Mouse (Mus musculus): Measurements from ENCODE around the gene Hist2h2ab. TPM values are rescaled to one million over a fixed set of nuclear protein-coding genes. Genes with fewer than 3 reads are reported as not detected.
"Not testable (repeated sequence)": the region's sequence is repeated elsewhere in the genome, so short reads cannot be mapped to it uniquely, and the experiment has no call there.

Hist2h2ab gene
- polyA plus RNA-seq, 1 experiment from 2014 or later, result 0.73 TPM

- no peaks in the 10 kb centered on the region for H3K27me3 ChIP-seq (ENCODE audit: control insufficient read depth, insufficient read depth, low read depth, low read length)
- H3K27ac ChIP-seq (ENCODE audit: low read length), result peak overlapping the region; percentile 99
- H3K36me3 ChIP-seq (ENCODE audit: control insufficient read depth, insufficient read depth), result no peaks in the 10 kb centered on the region
- no peak for ATAC-seq (ENCODE audit: low read depth)
- H3K4me1 ChIP-seq (ENCODE audit: control insufficient read depth, low read depth, low read length), result peaks cover 26% of the 10 kb centered on the region
- 0% methylated on average over 12 of the region's 12 CpGs for WGBS (ENCODE audit: insufficient replicate concordance)
- H3K4me3 ChIP-seq (ENCODE audit: low read depth, low read length), result peak overlapping the region; percentile 68
- peak overlapping the region; percentile 79 for H3K9ac ChIP-seq (ENCODE audit: low read depth, low read length)
- no peaks in the 10 kb centered on the region for H3K9me3 ChIP-seq (replicated peaks; ENCODE audit: control insufficient read depth, low read length)
- H3K4me2 ChIP-seq (ENCODE audit: low read depth, low read length), result peak overlapping the region; percentile 81
Measured at GRCm38 (mm10) chr3:96219191-96219641, 449 bp upstream of the Hist2h2ab start.

GRCm38 (mm10) chr3:96220131-96220764 lies 583 bp downstream of the Hist2h2ab start:
- under 1% methylated on average over 27 of the region's 47 CpGs for WGBS (ENCODE audit: insufficient replicate concordance)
- peak overlapping the region; percentile 81 for H3K4me2 ChIP-seq (ENCODE audit: low read depth, low read length)
- H3K4me3 ChIP-seq (ENCODE audit: low read depth, low read length), result peak overlapping the region; percentile 68
- peak overlapping the region; percentile 79 for H3K9ac ChIP-seq (ENCODE audit: low read depth, low read length)
- H3K4me1 ChIP-seq (ENCODE audit: control insufficient read depth, low read depth, low read length), result peaks cover 34% of the 10 kb centered on the region
- H3K36me3 ChIP-seq (ENCODE audit: control insufficient read depth, insufficient read depth); H3K27me3 ChIP-seq (ENCODE audit: control insufficient read depth, insufficient read depth, low read depth, low read length); H3K9me3 ChIP-seq (replicated peaks; ENCODE audit: control insufficient read depth, low read length); ATAC-seq (ENCODE audit: low read depth): not testable (repeated sequence)
- H3K27ac ChIP-seq (ENCODE audit: low read length), result peak overlapping the region; percentile 99

- Histone ChIP-seq H3K9ac (ENCODE audit: low read depth, low read length) (peak within 1 kb of the TSS; percentile 83), H3K27ac (ENCODE audit: low read length) (peak within 1 kb of the TSS; percentile 99), H3K4me1 (ENCODE audit: control insufficient read depth, low read depth, low read length) (peaks cover 36% of the 10 kb centered on the region), H3K4me3 (ENCODE audit: low read depth, low read length) (peak within 1 kb of the TSS; percentile 68), H3K27me3 (ENCODE audit: control insufficient read depth, insufficient read depth, low read depth, low read length) (no peaks in the 10 kb centered on the region), H3K36me3 (ENCODE audit: control insufficient read depth, insufficient read depth) (no peaks in the 10 kb centered on the region), H3K4me2 (ENCODE audit: low read depth, low read length) (peak within 1 kb of the TSS; percentile 81), H3K9me3 (replicated peaks; ENCODE audit: control insufficient read depth, low read length) (no peaks in the 10 kb centered on the region)
- peak; percentile 90 for ATAC-seq (ENCODE audit: low read depth)
- WGBS (ENCODE audit: insufficient replicate concordance), result under 1% methylated on average over 43 of the region's 43 CpGs
Measured at GRCm38 (mm10) chr3:96220765-96221639, 1.3 kb downstream of the Hist2h2ab start, which contains the start of the genes Hist2h2ac and Hist2h2be. Gene Hist2h2ac (minus strand): TSS chr3:96220880. Gene Hist2h2be (plus strand): TSS chr3:96221119.

- WGBS (ENCODE audit: insufficient replicate concordance), result 14% methylated on average over 9 of the region's 9 CpGs
- no peak for ATAC-seq (ENCODE audit: low read depth)
- H3K4me2 ChIP-seq (ENCODE audit: low read depth, low read length), result peak overlapping the region; percentile 81
- H3K36me3 ChIP-seq (ENCODE audit: control insufficient read depth, insufficient read depth), result no peaks in the 10 kb centered on the region
- no peaks in the 10 kb centered on the region for H3K9me3 ChIP-seq (replicated peaks; ENCODE audit: control insufficient read depth, low read length)
- H3K4me1 ChIP-seq (ENCODE audit: control insufficient read depth, low read depth, low read length), result peaks cover 36% of the 10 kb centered on the region
- peak overlapping the region; percentile 99 for H3K27ac ChIP-seq (ENCODE audit: low read length)
- peak overlapping the region; percentile 68 for H3K4me3 ChIP-seq (ENCODE audit: low read depth, low read length)
- no peaks in the 10 kb centered on the region for H3K27me3 ChIP-seq (ENCODE audit: control insufficient read depth, insufficient read depth, low read depth, low read length)
- peak overlapping the region; percentile 83 for H3K9ac ChIP-seq (ENCODE audit: low read depth, low read length)
Measured at GRCm38 (mm10) chr3:96221640-96222038, 2.0 kb downstream of the Hist2h2ab start.

- H3K4me1 ChIP-seq (ENCODE audit: control insufficient read depth, low read depth, low read length), result peaks cover 36% of the 10 kb centered on the region
- H3K36me3 ChIP-seq (ENCODE audit: control insufficient read depth, insufficient read depth), result no peaks in the 10 kb centered on the region
- no peak for ATAC-seq (ENCODE audit: low read depth)
- WGBS (ENCODE audit: insufficient replicate concordance), result 78% methylated on average over 4 of the region's 4 CpGs
- H3K27me3 ChIP-seq (ENCODE audit: control insufficient read depth, insufficient read depth, low read depth, low read length), result no peaks in the 10 kb centered on the region
- peak overlapping the region; percentile 68 for H3K4me3 ChIP-seq (ENCODE audit: low read depth, low read length)
- H3K4me2 ChIP-seq (ENCODE audit: low read depth, low read length), result peak overlapping the region; percentile 81
- H3K27ac ChIP-seq (ENCODE audit: low read length), result peak overlapping the region; percentile 49
- H3K9ac ChIP-seq (ENCODE audit: low read depth, low read length), result peak overlapping the region; percentile 83
- H3K9me3 ChIP-seq (replicated peaks; ENCODE audit: control insufficient read depth, low read length), result no peaks in the 10 kb centered on the region
Measured at GRCm38 (mm10) chr3:96222774-96223173, 3.1 kb downstream of the Hist2h2ab start.

GRCm38 (mm10) chr3:96225421-96225820 lies 5.8 kb downstream of the Hist2h2ab start:
- peak overlapping the region; percentile 28 for H3K4me3 ChIP-seq (ENCODE audit: low read depth, low read length)
- H3K27ac ChIP-seq (ENCODE audit: low read length), result peak overlapping the region; percentile 27; the same call in 1 of the 2 replicates
- H3K9me3 ChIP-seq (replicated peaks; ENCODE audit: control insufficient read depth, low read length), result no peaks in the 10 kb centered on the region
- peak overlapping the region; percentile 46 for H3K4me2 ChIP-seq (ENCODE audit: low read depth, low read length)
- H3K27me3 ChIP-seq (ENCODE audit: control insufficient read depth, insufficient read depth, low read depth, low read length), result no peaks in the 10 kb centered on the region
- H3K4me1 ChIP-seq (ENCODE audit: control insufficient read depth, low read depth, low read length), result peaks cover 30% of the 10 kb centered on the region
- H3K9ac ChIP-seq (ENCODE audit: low read depth, low read length), result peak overlapping the region; percentile 55
- no peak for ATAC-seq (ENCODE audit: low read depth)
- WGBS (ENCODE audit: insufficient replicate concordance), result 48% methylated on average over 2 of the region's 2 CpGs
- H3K36me3 ChIP-seq (ENCODE audit: control insufficient read depth, insufficient read depth), result no peaks in the 10 kb centered on the region

GRCm38 (mm10) chr3:96226695-96227648 lies 7.3 kb downstream of the Hist2h2ab start:
- peak; percentile 25; the same call in 1 of the 2 replicates for ATAC-seq (ENCODE audit: low read depth)
- Histone ChIP-seq H3K4me1 (ENCODE audit: control insufficient read depth, low read depth, low read length) (peaks cover 28% of the 10 kb centered on the region), H3K4me3 (ENCODE audit: low read depth, low read length) (no peak overlapping the region), H3K9ac (ENCODE audit: low read depth, low read length) (no peak overlapping the region), H3K27me3 (ENCODE audit: control insufficient read depth, insufficient read depth, low read depth, low read length) (no peaks in the 10 kb centered on the region), H3K27ac (ENCODE audit: low read length) (no peak overlapping the region), H3K4me2 (ENCODE audit: low read depth, low read length) (no peak overlapping the region), H3K36me3 (ENCODE audit: control insufficient read depth, insufficient read depth) (no peaks in the 10 kb centered on the region), H3K9me3 (replicated peaks; ENCODE audit: control insufficient read depth, low read length) (no peaks in the 10 kb centered on the region)
- 60% methylated on average over 8 of the region's 8 CpGs for WGBS (ENCODE audit: insufficient replicate concordance)

- H3K4me3 ChIP-seq (ENCODE audit: low read depth, low read length), result no peak overlapping the region
- no peaks in the 10 kb centered on the region for H3K27me3 ChIP-seq (ENCODE audit: control insufficient read depth, insufficient read depth, low read depth, low read length)
- no peak for ATAC-seq (ENCODE audit: low read depth)
- no peak overlapping the region for H3K9ac ChIP-seq (ENCODE audit: low read depth, low read length)
- H3K36me3 ChIP-seq (ENCODE audit: control insufficient read depth, insufficient read depth), result no peaks in the 10 kb centered on the region
- no peak overlapping the region for H3K4me2 ChIP-seq (ENCODE audit: low read depth, low read length)
- H3K9me3 ChIP-seq (replicated peaks; ENCODE audit: control insufficient read depth, low read length), result no peaks in the 10 kb centered on the region
- H3K4me1 ChIP-seq (ENCODE audit: control insufficient read depth, low read depth, low read length), result peaks cover 19% of the 10 kb centered on the region
- 62% methylated on average over 2 of the region's 2 CpGs for WGBS (ENCODE audit: insufficient replicate concordance)
- no peak overlapping the region for H3K27ac ChIP-seq (ENCODE audit: low read length)
Measured at GRCm38 (mm10) chr3:96228828-96229227, 9.2 kb downstream of the Hist2h2ab start.

Data from liver, embryonic 16.5 days (tissue).